8 mouse cellular contexts compared by ENCODE assay signal in the genomic region with DNA sequence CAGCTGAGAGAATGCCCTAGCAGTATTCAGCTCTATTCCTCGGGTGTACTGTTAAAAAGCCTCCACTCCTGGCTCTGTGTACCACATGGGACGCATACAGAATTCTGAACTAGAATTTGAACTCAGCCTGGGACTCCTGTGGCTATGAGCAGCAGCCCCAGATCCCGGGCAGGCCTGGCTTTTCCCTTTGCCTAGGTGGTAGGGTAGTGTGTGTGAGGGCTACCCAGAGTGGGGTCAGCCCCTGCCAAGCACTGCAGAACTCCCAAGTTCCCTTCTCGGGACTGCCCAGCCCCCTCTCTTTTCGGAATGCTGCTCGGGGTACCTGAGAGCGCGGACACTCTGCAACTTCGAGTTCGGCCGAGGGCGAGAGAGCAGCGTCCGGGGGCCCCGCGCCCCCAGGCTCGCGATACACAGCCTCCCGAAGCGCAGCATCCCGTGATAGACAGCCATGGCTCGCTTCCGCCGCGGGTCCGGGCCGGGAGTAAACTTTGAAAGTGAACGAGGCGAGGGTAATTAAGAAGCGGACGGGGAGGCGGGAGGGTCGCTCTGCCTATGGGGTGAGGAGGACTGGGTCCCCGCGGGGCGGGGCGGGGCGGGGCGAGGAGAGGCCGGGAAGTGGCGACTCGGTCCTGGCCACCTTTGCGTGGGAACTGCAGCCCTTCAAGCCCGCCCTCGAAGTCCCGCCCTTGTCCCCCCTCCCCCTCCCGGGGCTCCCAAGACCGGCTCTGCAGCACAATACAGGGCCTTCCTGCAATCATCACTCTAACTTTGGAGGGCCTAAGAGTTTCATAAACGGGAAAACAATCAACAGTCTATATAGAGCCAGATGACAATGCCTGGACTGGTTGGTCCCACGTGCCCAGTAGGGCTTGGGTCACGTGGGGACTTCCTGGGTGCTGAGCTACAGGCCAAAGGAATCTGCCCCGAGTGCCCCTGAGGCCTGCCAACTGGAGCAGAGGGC. TPM values are rescaled to one million over a fixed set of nuclear protein-coding genes. Genes with fewer than 3 reads are reported as not detected.
DNase-seq lines count a peak whose midpoint lies in the region; ATAC-seq and TF ChIP-seq lines count a peak whose summit lies in the region.

A gene (minus strand): TSS at position 551 of the 961 bp plus-strand sequence.

- no peak for TF ChIP-seq CTCF in lung, postnatal 0 days (IDR thresholded peaks at IDR 0.05)

- in situ Hi-C loops in ES-E14 (cut with MboI; ENCODE audit: low sequenced_read_pairs in 2 of 2, unreplicated experiment in 2 of 2): no loop called here

- H3K36me3 ChIP-seq in ES-E14 (ENCODE audit: control insufficient read depth, insufficient read depth, low read length, poor library complexity, severe bottlenecking): no peaks in the 10 kb centered on the region
- no peaks in the 10 kb centered on the region for H3K36me3 ChIP-seq in hindbrain, embryonic 13.5 days
- H3K36me3 ChIP-seq in lung, postnatal 0 days (ENCODE audit: insufficient read depth, low read length): no peaks in the 10 kb centered on the region

- H3K4me2 ChIP-seq in hindbrain, embryonic 13.5 days: peak within 1 kb of the TSS; percentile 72
- peak within 1 kb of the TSS; percentile 75 for H3K4me2 ChIP-seq in lung, postnatal 0 days (replicated peaks; ENCODE audit: low read depth, low read length)

- no peak for TF ChIP-seq EP300 in lung, postnatal 0 days (IDR thresholded peaks at IDR 0.05)

- H3K9ac ChIP-seq in ES-E14 (ENCODE audit: insufficient read depth, low read depth, low read length, poor library complexity, severe bottlenecking): peak within 1 kb of the TSS; percentile 76
- H3K9ac ChIP-seq in hindbrain, embryonic 13.5 days: peak within 1 kb of the TSS; percentile 58
- H3K9ac ChIP-seq in lung, postnatal 0 days (replicated peaks; ENCODE audit: low read depth): peak within 1 kb of the TSS; percentile 48

- no peaks in the 10 kb centered on the region for H3K9me3 ChIP-seq in ES-E14 (ENCODE audit: control insufficient read depth, insufficient read depth, low read depth, low read length)
- H3K9me3 ChIP-seq in hindbrain, embryonic 13.5 days: no peaks in the 10 kb centered on the region
- no peaks in the 10 kb centered on the region for H3K9me3 ChIP-seq in lung, postnatal 0 days (ENCODE audit: low read length)

- DNase-seq in ES-E14 (ENCODE audit: low read depth, low spot score): peak; percentile 61
- peak; percentile 13 to 21 for DNase-seq in cerebellum, adult 18-20 months
- peak; percentile 17 to 22 for DNase-seq in frontal cortex, postnatal 14 days (ENCODE audit: low spot score in 2 of 2)
- DNase-seq in layer of hippocampus, postnatal 10 days (ENCODE audit: low spot score in 2 of 2): peak; percentile 51 to 64
- peak; percentile 82 for DNase-seq in lung, postnatal 0 days (ENCODE audit: low spot score)
- DNase-seq in ovary, postnatal 10 days (ENCODE audit: low spot score): peak; percentile 60
- peak; percentile 69 for DNase-seq in thymus, postnatal 25 days

- H3K27me3 ChIP-seq in hindbrain, embryonic 13.5 days: peaks cover 12% of the 10 kb centered on the region; the same call in 1 of the 2 replicates
- H3K27me3 ChIP-seq in lung, postnatal 0 days (replicated peaks; ENCODE audit: insufficient read depth, low read length): no peaks in the 10 kb centered on the region

- H3K4me1 ChIP-seq in ES-E14 (ENCODE audit: control insufficient read depth in 2 of 2, insufficient read depth in 2 of 2, low read length in 2 of 2, poor library complexity in 1 of 2): peaks cover under 1 to 12% of the 10 kb centered on the region in 2 experiments; a peak in 1 of 4 replicates
- H3K4me1 ChIP-seq in hindbrain, embryonic 13.5 days (replicated peaks): peaks cover 12% of the 10 kb centered on the region
- H3K4me1 ChIP-seq in lung, postnatal 0 days (ENCODE audit: insufficient read depth, low read depth, low read length): peaks cover 3% of the 10 kb centered on the region; the same call in 1 of the 2 replicates

- WGBS in hindbrain, embryonic 13.5 days: under 1% methylated on average over 48 of the region's 52 CpGs
- 8% methylated on average over 32 of the region's 52 CpGs for WGBS in lung, postnatal 0 days

- peak within 1 kb of the TSS; percentile 61 to 74 for H3K4me3 ChIP-seq in ES-E14 (ENCODE audit: insufficient read depth in 1 of 2, low read depth in 1 of 2, low read length in 2 of 2, poor library complexity in 1 of 2, severe bottlenecking in 1 of 2)
- peak within 1 kb of the TSS; percentile 44 for H3K4me3 ChIP-seq in hindbrain, embryonic 13.5 days
- H3K4me3 ChIP-seq in lung, postnatal 0 days (ENCODE audit: low read depth, low read length): peak within 1 kb of the TSS; percentile 54

- H3K27ac ChIP-seq in ES-E14 (ENCODE audit: insufficient read depth, low read depth, low read length, poor library complexity, severe bottlenecking): no peak within 1 kb of the TSS
- no peak within 1 kb of the TSS for H3K27ac ChIP-seq in hindbrain, embryonic 13.5 days
- H3K27ac ChIP-seq in lung, postnatal 0 days (ENCODE audit: low read length): peak within 1 kb of the TSS; percentile 51; the same call in 1 of the 2 replicates

- ATAC-seq in hindbrain, embryonic 13.5 days (ENCODE audit: low FRiP score): peak; percentile 76
- peak; percentile 94 for ATAC-seq in lung, postnatal 0 days

TF ChIP-seq in ES-E14, 5 proteins besides CTCF, POLR2A, EP300 and RAD21:
- TF ChIP-seq HCFC1 (IDR thresholded peaks at IDR 0.05; ENCODE audit: borderline replicate concordance, insufficient read depth, low read length) (no peak), ZC3H11A (IDR thresholded peaks at IDR 0.05; ENCODE audit: borderline replicate concordance, low read depth, low read length) (no peak), MAFK (IDR thresholded peaks at IDR 0.05; ENCODE audit: insufficient read depth, low read depth, low read length) (no peak), ZNF384 (IDR thresholded peaks at IDR 0.05; ENCODE audit: low read depth, low read length) (no peak), CHD2 (IDR thresholded peaks at IDR 0.05; ENCODE audit: low read depth, low read length) (no peak)

RNA-seq across cellular contexts. Expression of the gene that starts here (rescaled TPM):
- total RNA-seq in ES-E14 (2012; rRNA removed): 5.9 and 7.4 TPM in 2 replicates
- polyA plus RNA-seq in hindbrain, embryonic 13.5 days (2015; fragmentation: Nextera tagmentation; extraction: Ambion mirVana): 1.6 and 1.7 TPM in 2 replicates
- 10 to 100 TPM; 21.2 to 21.6 TPM for total RNA-seq in layer of hippocampus, postnatal 10 days (2021)
- 3.2 and 3.4 TPM in 2 replicates for polyA plus RNA-seq in lung, postnatal 0 days (2015; fragmentation: Nextera tagmentation; extraction: Ambion mirVana)

Comparison
In these comparisons a context has a peak if more than half of its experiments do, and no peak if none do; other contexts are left out.
1. DNase-seq: peak in every context shown above with its lines; median percentile 82 in lung, postnatal 0 days; 69 in thymus, postnatal 25 days; 61 in ES-E14; 60 in ovary, postnatal 10 days; 58 in layer of hippocampus, postnatal 10 days; 20 in frontal cortex, postnatal 14 days; 17 in cerebellum, adult 18-20 months.